Comparison of ENCODE assay signal across 25 mouse cellular contexts in genomic region chr11:69477645-69478044, GRCm38 (mm10).
DNase-seq lines count a peak whose midpoint lies in the region; ATAC-seq and TF ChIP-seq lines count a peak whose summit lies in the region.
"Had no signal": no experiment of that assay in that cellular context is flagged by ENCODE, and none has a peak within 500 bp of the region (broad histone marks: within the 10 kb centered on the region; RNA-seq: fewer than 3 reads in every experiment).

No protein-coding gene starts in this region.

- no peak for DNase-seq in hindbrain, embryonic 10.5 days (ENCODE audit: low spot score)
- peak; percentile 83 for DNase-seq in ES-CJ7 (ENCODE audit: low read depth, low spot score)
- peak; percentile 65 for DNase-seq in WW6 (ENCODE audit: low read depth, low spot score)
- no peak for DNase-seq in gastrocnemius, postnatal 4 days (ENCODE audit: low spot score in 2 of 2)
- DNase-seq in cerebellum, adult 18-20 months = no peak
- no peak for DNase-seq in adrenal gland, postnatal 10 days
- DNase-seq: adrenal gland, adult 2 months; adrenal gland, postnatal 25 days; cerebellum, adult 11-12 months; cerebellum, adult 9-10 months; cerebellum, postnatal 14 days; gastrocnemius, postnatal 10 days; gastrocnemius, postnatal 36 days; heart, adult 11 months; heart, postnatal 14 days; heart, postnatal 4 days; kidney, adult 11 months had no signal

- H3K4me2 ChIP-seq in hindbrain, embryonic 13.5 days = no peak overlapping the region
- H3K4me2 ChIP-seq: heart, embryonic 13.5 days; hindbrain, embryonic 12.5 days; intestine, embryonic 15.5 days had no signal

- H3K4me1 ChIP-seq in hindbrain, embryonic 10.5 days (replicated peaks) = peaks cover 15% of the 10 kb centered on the region
- H3K4me1 ChIP-seq in hindbrain, embryonic 13.5 days (replicated peaks) = no peaks in the 10 kb centered on the region
- H3K4me1 ChIP-seq in E14TG2a.4 (replicated peaks; ENCODE audit: low read depth, low read length) = peaks cover 33% of the 10 kb centered on the region
- H3K4me1 ChIP-seq: hindbrain, embryonic 12.5 days; intestine, embryonic 15.5 days had no signal

- peaks cover 2% of the 10 kb centered on the region; the same call in 1 of the 2 replicates for H3K9me3 ChIP-seq in hindbrain, embryonic 10.5 days
- no peaks in the 10 kb centered on the region for H3K9me3 ChIP-seq in hindbrain, embryonic 13.5 days
- no peaks in the 10 kb centered on the region for H3K9me3 ChIP-seq in E14TG2a.4 (ENCODE audit: low read length)
- H3K9me3 ChIP-seq: heart, embryonic 13.5 days; hindbrain, embryonic 12.5 days; intestine, embryonic 15.5 days had no signal

- WGBS in hindbrain, embryonic 10.5 days = 90% methylated on average over 8 of the region's 8 CpGs
- 91% methylated on average over 8 of the region's 8 CpGs for WGBS in hindbrain, embryonic 13.5 days

- H3K27ac ChIP-seq in hindbrain, embryonic 10.5 days = 0 out of 2 replicates have a peak overlapping the region, but pooled peaks have one; percentile 46
- no peak overlapping the region for H3K27ac ChIP-seq in hindbrain, embryonic 13.5 days
- H3K27ac ChIP-seq: heart, embryonic 13.5 days; hindbrain, embryonic 12.5 days; intestine, embryonic 15.5 days had no signal

- no peak for TF ChIP-seq CTCF in E14TG2a.4 (conservative IDR thresholded peaks at IDR 0.05; ENCODE audit: low read length)

- no peaks in the 10 kb centered on the region for H3K27me3 ChIP-seq in hindbrain, embryonic 10.5 days (ENCODE audit: insufficient read depth, poor library complexity, severe bottlenecking)
- no peaks in the 10 kb centered on the region for H3K27me3 ChIP-seq in hindbrain, embryonic 13.5 days
- peaks cover 43% of the 10 kb centered on the region for H3K27me3 ChIP-seq in E14TG2a.4 (ENCODE audit: insufficient read depth, low read length)
- H3K27me3 ChIP-seq: hindbrain, embryonic 12.5 days; intestine, embryonic 15.5 days had no signal

- H3K36me3 ChIP-seq in hindbrain, embryonic 10.5 days = no peaks in the 10 kb centered on the region
- H3K36me3 ChIP-seq in hindbrain, embryonic 13.5 days = no peaks in the 10 kb centered on the region
- no peaks in the 10 kb centered on the region for H3K36me3 ChIP-seq in E14TG2a.4 (ENCODE audit: insufficient read depth, low read length)
- H3K36me3 ChIP-seq: heart, embryonic 13.5 days; hindbrain, embryonic 12.5 days; intestine, embryonic 15.5 days had no signal

- no peak for ATAC-seq in hindbrain, embryonic 13.5 days (ENCODE audit: low FRiP score)
- ATAC-seq: CD4-positive, CD25-positive, alpha-beta regulatory T cell, adult 4 months; forebrain, embryonic 14.5 days; hindbrain, embryonic 16.5 days; intestine, embryonic 15.5 days had no signal

- H3K4me3 ChIP-seq in hindbrain, embryonic 10.5 days = no peak overlapping the region
- H3K4me3 ChIP-seq in hindbrain, embryonic 13.5 days = no peak overlapping the region
- H3K4me3 ChIP-seq in E14TG2a.4 (replicated peaks; ENCODE audit: low read length) = peak overlapping the region; percentile 52
- H3K4me3 ChIP-seq: heart, embryonic 13.5 days; hindbrain, embryonic 12.5 days; intestine, embryonic 15.5 days had no signal

- no peak overlapping the region for H3K9ac ChIP-seq in hindbrain, embryonic 13.5 days
- H3K9ac ChIP-seq: heart, embryonic 13.5 days; hindbrain, embryonic 12.5 days; intestine, embryonic 15.5 days had no signal

Comparison
In these comparisons a context has a peak if more than half of its experiments do, and no peak if none do; other contexts are left out.
1. DNase-seq: peak in ES-CJ7 (single experiment) and WW6 (single experiment); none in hindbrain, embryonic 10.5 days (single experiment), gastrocnemius, postnatal 4 days (0 of 2), cerebellum, adult 18-20 months (0 of 2) and adrenal gland, postnatal 10 days (single experiment).